Mouse (Mus musculus) olfactory bulb, adult 2 months (tissue): Measurements from ENCODE around the gene Dhx37. TPM values are rescaled to one million over a fixed set of nuclear protein-coding genes. Genes with fewer than 3 reads are reported as not detected.
"Not testable (repeated sequence)": the region's sequence is repeated elsewhere in the genome, so short reads cannot be mapped to it uniquely, and the experiment has no call there.

Source experiments
- H3K27ac ChIP-seq: fragments of 200-500 bp; 2 replicates; pipeline ENCODE4 v1.5.1; 2012; ENCODE audit warnings: low read depth, low read length; ENCODE audit not compliant: insufficient read depth
- H3K4me1 ChIP-seq: fragments of 200-500 bp; 2 replicates; pipeline ENCODE4 v1.6.1; 2012; ENCODE audit warnings: low read length; ENCODE audit not compliant: control insufficient read depth, insufficient read depth
- H3K4me3 ChIP-seq: fragments of 200-500 bp; 2 replicates; pipeline ENCODE4 v1.5.1; 2012; ENCODE audit warnings: mild to moderate bottlenecking, low read depth, low read length, moderate library complexity; ENCODE audit not compliant: insufficient read depth
- CTCF ChIP-seq: fragments of 200-500 bp; IDR thresholded peaks from 2 replicates; pipeline ENCODE4 v1.5.1; 2012; ENCODE audit warnings: low read depth, mild to moderate bottlenecking, low read length, moderate library complexity; ENCODE audit not compliant: insufficient read depth
- POLR2A ChIP-seq: fragments of 200-500 bp; IDR thresholded peaks from 2 replicates; pipeline ENCODE4 v1.6.1; 2012; ENCODE audit warnings: mild to moderate bottlenecking, low read depth, low read length, moderate library complexity; ENCODE audit not compliant: insufficient read depth
- WGBS: fragments of 180-500 bp; shearing (Covaris S2); methylation state at CpG from one replicate; pipeline ENCODE4 v1.1.7; 2018; 5-methylcytosine and 5-hydroxymethylcytosine counted together
- polyA plus RNA-seq: library from polyadenylated mRNA; stranded (reverse); fragments of >200 nt; gene quantifications from 2 replicates; pipeline ENCODE4 v1.2.4, GENCODE M21; 2012; ENCODE audit warnings: low replicate concordance; ENCODE audit not compliant: missing spikeins, insufficient read depth, insufficient read length

Dhx37 gene
- polyA plus RNA-seq, 1 experiment, result not detected

DNA sequence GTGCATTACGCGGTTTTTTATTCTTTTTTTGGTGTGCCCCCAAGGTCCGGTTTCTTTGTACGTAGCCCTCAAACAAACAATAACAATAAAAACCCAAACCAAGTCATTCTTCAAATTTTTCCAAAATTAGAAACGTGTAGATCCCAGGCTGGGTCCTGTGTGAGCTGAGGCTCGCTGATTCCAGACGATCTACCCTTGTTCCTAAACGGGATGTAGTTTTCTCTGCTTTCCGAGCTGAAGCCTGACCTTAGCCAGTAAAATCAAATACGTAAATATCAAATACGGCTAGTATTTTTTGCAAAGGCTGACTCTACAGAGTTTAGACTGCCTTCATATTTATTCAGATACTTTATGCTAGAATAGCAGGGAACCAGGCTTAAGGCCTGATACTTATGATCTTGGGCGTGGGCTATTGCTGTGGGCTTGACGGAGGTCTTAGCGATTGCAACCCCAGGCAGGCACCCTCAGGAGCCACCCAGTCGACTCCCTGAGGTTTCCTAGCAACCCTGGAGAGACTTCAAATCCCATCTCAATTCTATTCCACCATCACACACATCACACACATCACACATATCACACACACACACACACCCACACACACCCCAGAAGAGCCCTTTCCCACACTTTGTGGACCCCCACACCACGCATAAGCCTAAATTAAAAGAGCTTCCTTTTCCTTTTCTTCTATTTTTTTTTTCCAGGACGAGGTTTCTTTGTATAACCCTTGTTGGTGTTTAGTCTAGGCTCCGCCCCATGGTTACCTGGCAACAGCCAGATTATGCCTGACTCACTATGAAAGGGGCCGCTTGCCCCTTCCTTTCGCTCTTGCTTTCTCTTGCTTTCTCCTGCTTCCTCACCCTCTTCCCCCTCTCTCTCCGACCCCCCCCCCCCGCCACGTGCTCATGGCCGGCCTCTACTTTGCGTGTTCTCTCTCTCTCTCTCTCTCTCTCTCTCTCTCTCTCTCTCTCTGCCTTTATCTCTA is 40.0 kb downstream of the Dhx37 start:
- TF ChIP-seq POLR2A (no peak), CTCF (no peak)
- Histone ChIP-seq H3K4me1 (peaks cover 28% of the 10 kb centered on the region), H3K4me3 (peak overlapping the region; percentile 38), H3K27ac (peak overlapping the region; percentile 100)
- 2% methylated on average over 25 of the region's 25 CpGs for WGBS

DNA sequence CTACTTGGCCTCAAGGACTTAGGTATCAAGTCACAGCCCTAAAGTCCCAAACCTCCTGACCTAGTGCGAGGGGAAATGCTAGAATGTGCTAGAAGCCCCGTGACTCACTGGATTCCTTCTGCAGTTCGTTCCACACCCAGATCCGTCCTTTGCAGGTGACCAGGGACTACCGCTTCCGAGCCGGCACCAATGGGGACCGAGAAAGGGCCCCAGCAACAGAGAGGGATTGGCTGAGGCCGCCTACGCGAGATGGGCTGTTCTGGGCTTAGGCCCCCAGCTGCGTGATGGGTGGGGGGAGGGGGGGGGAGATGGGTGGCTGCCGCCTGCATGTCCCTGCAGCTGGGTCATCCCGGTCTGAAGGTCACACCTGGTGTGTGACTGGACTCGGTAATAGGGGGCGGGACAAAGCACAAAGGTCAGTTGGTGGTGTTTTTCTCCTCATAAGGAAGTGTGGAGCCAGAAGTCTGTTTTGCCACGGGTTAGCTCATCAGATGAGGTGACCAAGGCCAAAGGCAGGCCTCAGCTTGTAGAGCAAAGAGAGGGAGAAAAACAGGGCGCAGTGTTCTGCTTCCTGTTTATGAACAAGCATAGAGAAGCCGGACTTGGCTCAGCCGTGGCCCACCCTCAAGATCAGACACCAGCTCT is 40.8 kb downstream of the Dhx37 start:
- Histone ChIP-seq H3K4me3 (peak overlapping the region; percentile 38), H3K4me1 (peaks cover 28% of the 10 kb centered on the region), H3K27ac (peak overlapping the region; percentile 100)
- TF ChIP-seq POLR2A, result no peak
- no peak for TF ChIP-seq CTCF
- under 1% methylated on average over 20 of the region's 20 CpGs for WGBS

DNA sequence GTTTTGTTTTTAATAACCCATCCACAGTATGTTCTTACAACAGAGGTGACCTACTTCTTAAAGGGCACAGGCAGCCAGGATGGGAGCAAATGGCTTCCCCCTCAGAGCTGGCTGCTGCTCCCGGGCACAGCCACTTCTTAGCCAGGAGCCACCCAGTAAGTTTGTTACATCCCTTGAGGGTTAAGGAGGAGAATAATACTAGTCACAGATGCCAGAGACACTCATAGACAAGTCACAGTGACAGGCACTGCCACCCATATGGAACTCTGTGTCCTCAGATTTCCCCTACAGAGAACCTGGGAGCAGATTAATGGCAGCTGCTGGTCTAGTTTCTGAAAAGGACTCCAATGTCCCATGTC is 41.3 kb downstream of the Dhx37 start:
- H3K27ac ChIP-seq, result peak overlapping the region; percentile 100
- WGBS, result 3% methylated on average over 1 of the region's 1 CpGs
- TF ChIP-seq CTCF (no peak), POLR2A (no peak)
- H3K4me1 ChIP-seq, result peaks cover 28% of the 10 kb centered on the region
- H3K4me3 ChIP-seq, result no peak overlapping the region

DNA sequence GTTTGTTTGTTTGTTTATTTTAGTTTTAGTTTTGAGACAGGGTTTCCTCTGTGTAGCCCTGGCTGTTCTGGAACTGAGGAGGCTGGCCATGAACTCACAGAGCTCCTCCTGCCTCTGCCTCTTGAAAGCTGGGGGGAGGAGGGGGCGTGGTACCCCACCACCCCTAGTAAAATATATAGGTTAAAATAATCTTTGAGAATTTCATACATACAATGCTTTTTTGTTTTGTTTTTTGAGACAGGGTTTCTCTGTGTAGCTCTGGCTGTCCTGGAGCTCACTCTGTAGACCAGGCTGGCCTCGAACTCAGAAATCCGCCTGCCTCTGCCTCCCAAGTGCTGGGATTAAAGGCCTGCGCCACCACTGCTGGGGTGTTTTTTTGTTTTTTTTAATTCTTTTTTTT is 41.7 kb downstream of the Dhx37 start:
- H3K27ac ChIP-seq, result peak overlapping the region; percentile 98
- H3K4me1 ChIP-seq, result peaks cover 28% of the 10 kb centered on the region
- H3K4me3 ChIP-seq, result not testable (repeated sequence)
- WGBS, result 86% methylated on average over 4 of the region's 4 CpGs

DNA sequence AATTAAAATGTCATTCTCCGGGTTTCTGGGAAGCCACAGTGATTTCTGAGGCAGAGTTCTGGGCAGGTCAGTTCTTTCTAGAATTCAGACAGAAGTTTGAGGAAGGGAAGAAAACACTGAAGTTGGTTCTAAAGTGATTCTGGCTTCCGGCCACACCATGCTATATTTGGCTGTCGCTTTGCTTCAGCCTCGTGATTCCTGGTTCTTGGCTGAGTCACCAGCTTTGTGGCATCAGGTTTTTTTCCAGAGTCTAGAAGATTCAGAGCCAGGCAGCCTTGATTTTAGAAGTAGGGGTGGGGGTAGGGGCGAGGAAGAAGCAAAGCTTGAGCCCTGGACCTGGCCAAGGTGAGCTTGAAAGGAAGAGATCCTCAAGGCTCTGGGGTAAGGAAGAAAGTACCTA is 42.3 kb downstream of the Dhx37 start:
- no peak overlapping the region for H3K4me3 ChIP-seq
- no peak for TF ChIP-seq POLR2A
- no peak for TF ChIP-seq CTCF
- 19% methylated on average over 5 of the region's 5 CpGs for WGBS
- peak overlapping the region; percentile 98 for H3K27ac ChIP-seq
- peaks cover 28% of the 10 kb centered on the region for H3K4me1 ChIP-seq

DNA sequence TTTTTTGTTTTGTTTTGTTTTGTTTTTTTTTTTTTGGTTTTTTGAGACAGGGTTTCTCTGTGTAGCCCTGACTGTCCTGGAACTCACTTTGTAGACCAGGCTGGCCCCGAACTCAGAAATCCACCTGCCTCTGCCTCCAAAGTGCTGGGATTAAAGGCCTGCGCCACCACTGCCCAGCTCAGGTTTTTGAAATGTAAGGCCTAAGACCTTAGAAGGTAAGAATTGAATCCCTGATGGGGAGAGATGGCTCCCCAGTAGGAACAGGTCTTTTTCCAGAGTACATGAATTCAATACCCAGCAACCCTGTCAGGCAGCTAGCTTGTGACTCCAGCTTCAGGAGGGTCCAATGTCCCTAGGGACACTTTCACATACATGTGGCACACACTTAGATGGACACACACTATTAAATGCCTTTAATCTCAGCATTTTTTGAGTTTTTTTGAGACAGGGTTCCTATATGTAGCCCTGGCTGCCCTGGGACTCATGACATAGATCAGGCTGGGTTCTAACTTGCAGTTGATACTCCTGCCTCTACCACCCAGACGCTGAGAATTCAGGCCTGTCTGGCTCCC is 42.9 kb downstream of the Dhx37 start:
- peaks cover 28% of the 10 kb centered on the region for H3K4me1 ChIP-seq
- H3K27ac ChIP-seq, result peak overlapping the region; percentile 99
- TF ChIP-seq POLR2A (no peak), CTCF (no peak)
- WGBS, result 81% methylated on average over 3 of the region's 3 CpGs
- H3K4me3 ChIP-seq, result no peak overlapping the region

DNA sequence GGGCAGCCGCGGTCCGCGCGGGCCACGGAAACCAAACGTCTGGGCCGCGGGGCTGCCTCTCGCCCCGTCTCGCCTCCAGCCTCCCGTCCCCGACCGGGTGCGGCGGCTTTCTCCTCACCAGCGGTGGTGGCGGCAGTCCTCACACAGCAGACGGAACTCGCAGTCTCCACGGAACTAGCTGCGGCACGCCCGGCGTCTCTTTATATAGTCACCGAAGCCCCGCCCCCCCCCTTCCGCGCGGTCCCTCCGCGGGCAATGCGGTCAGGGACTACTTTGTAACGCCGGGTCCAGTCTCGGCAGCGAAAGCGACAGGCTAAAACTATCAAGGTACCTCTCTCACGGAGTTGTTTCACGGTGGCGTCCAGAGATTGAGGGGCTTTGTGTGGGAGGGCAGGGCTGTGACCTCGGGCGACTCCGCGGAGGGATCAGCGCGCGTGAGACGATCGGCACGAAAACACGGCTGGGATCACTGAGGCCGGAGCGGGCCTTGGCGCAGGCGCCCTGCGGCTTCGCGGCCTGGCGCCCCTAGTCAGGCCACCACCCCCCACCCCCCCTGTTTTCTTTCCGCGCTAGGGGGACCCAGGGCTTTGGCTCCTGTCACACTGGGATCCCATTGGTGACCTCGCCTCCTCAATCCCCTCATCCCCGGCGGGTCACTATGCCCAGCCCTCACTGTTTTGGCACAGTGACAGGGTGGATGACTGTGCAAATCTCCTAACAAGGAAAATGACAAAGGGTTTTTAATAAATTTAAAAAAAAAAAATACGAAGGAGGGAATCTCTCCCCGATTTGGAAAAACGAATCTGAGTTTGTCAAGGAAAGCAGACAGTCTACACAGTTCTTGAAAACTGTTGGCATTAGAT is 44.1 kb downstream of the Dhx37 start, which contains the start of gene Ubc:
Gene Ubc (minus strand): TSS at position 624 of the 863 bp plus-strand sequence.
- Histone ChIP-seq H3K4me1 (peaks cover 25% of the 10 kb centered on the region), H3K27ac (peak within 1 kb of the TSS; percentile 99), H3K4me3 (peak within 1 kb of the TSS; percentile 91)
- TF ChIP-seq CTCF, result no peak
- TF ChIP-seq POLR2A, result peak; percentile 100
- WGBS, result under 1% methylated on average over 69 of the region's 69 CpGs

DNA sequence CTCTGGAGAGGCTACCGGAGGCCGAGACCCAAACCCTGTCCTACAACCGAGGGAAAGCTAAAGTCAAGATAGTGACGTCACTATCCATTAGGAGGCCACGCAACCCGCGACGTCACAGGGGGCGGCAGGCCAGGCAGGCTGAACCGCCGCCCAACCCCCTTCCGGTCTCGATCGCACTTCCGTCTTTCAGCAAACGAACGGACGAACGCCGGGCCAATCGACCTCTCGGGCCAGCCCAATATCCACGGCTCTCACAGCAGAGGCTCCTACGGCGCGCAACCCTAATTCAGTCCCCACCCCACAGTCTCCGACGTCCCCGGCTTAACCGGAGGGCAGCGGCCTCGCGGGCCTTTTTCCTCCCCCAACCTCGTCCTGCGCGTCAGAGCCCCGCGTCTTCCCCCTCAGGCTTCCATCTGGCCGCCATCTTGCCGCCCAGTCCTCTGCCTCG is 44.8 kb downstream of the Dhx37 start, which contains the start of gene Gm10382:
Gene Gm10382 (plus strand): TSS at position 192 of the 448 bp plus-strand sequence.
- Histone ChIP-seq H3K4me3 (peak within 1 kb of the TSS; percentile 91), H3K4me1 (peaks cover 19% of the 10 kb centered on the region), H3K27ac (peak within 1 kb of the TSS; percentile 99)
- WGBS, result under 1% methylated on average over 41 of the region's 41 CpGs
- TF ChIP-seq CTCF, result no peak
- TF ChIP-seq POLR2A, result no peak
